Mouse (Mus musculus) intestine, embryonic 15.5 days (tissue): Measurements from ENCODE around the gene Ociad2. TPM values are rescaled to one million over a fixed set of nuclear protein-coding genes. Genes with fewer than 3 reads are reported as not detected.
A peak's percentile ranks its signal among the peaks of the same experiment; 100 is the strongest.

Experiments used
- ATAC-seq: fragments of 200-750 bp; cut with Nextera tagmentation; 2 replicates; pipeline ENCODE4 v1.8.0; 2017; ENCODE audit warnings: moderate TSS enrichment, moderate library complexity
- H3K27ac ChIP-seq: fragments of 300-500 bp; sonication (generic); 2 replicates; pipeline ENCODE4 v1.5.1; 2015; ENCODE audit warnings: mild to moderate bottlenecking, inconsistent platforms
- H3K27me3 ChIP-seq: fragments of 300-500 bp; sonication (generic); replicated peaks from 2 replicates; pipeline ENCODE4 v1.6.1; 2015; ENCODE audit warnings: inconsistent platforms
- H3K36me3 ChIP-seq: fragments of 300-500 bp; sonication (generic); 2 replicates; pipeline ENCODE4 v1.6.1; 2015; ENCODE audit warnings: inconsistent platforms
- H3K4me1 ChIP-seq: fragments of 300-500 bp; sonication (generic); replicated peaks from 2 replicates; pipeline ENCODE4 v1.6.1; 2015; ENCODE audit warnings: inconsistent platforms
- H3K4me2 ChIP-seq: fragments of 300-500 bp; sonication (generic); replicated peaks from 2 replicates; pipeline ENCODE4 v1.6.1; 2015; ENCODE audit warnings: mild to moderate bottlenecking, inconsistent platforms
- H3K4me3 ChIP-seq: fragments of 300-500 bp; sonication (generic); replicated peaks from 2 replicates; pipeline ENCODE4 v1.5.1; 2015; ENCODE audit warnings: inconsistent platforms
- H3K9ac ChIP-seq: fragments of 300-500 bp; sonication (generic); 2 replicates; pipeline ENCODE4 v1.6.1; 2015; ENCODE audit warnings: inconsistent platforms
- H3K9me3 ChIP-seq: fragments of 300-500 bp; sonication (generic); 2 replicates; pipeline ENCODE4 v1.6.1; 2016; ENCODE audit warnings: inconsistent platforms
- WGBS: fragments of 180-500 bp; shearing (Covaris S2); methylation state at CpG from one replicate; pipeline ENCODE4 v1.1.7; 2015; 5-methylcytosine and 5-hydroxymethylcytosine counted together
- polyA plus RNA-seq: library from polyadenylated mRNA; unstranded; fragments of >200 nt; fragmentation: Nextera tagmentation; extraction: Ambion mirVana; gene quantifications from 2 replicates; pipeline ENCODE4 v1.2.1, GENCODE M21; 2015

Ociad2 gene
- polyA plus RNA-seq, 1 experiment from 2014 or later: 216 TPM

GRCm38 (mm10) chr5:73368845-73369447 is 28.1 kb upstream of the Ociad2 start:
- peak overlapping the region; percentile 45 for H3K27ac ChIP-seq
- WGBS: 72% methylated on average over 10 of the region's 10 CpGs
- ATAC-seq: peak; percentile 50

GRCm38 (mm10) chr5:73367906-73368305 is 27.1 kb upstream of the Ociad2 start:
- H3K27me3 ChIP-seq: no peaks in the 10 kb centered on the region
- no peak overlapping the region for H3K9ac ChIP-seq
- H3K36me3 ChIP-seq: no peaks in the 10 kb centered on the region
- no peak for ATAC-seq
- no peak overlapping the region for H3K27ac ChIP-seq
- WGBS: 78% methylated on average over 4 of the region's 4 CpGs
- no peak overlapping the region for H3K4me2 ChIP-seq
- no peaks in the 10 kb centered on the region for H3K9me3 ChIP-seq
- no peak overlapping the region for H3K4me3 ChIP-seq
- H3K4me1 ChIP-seq: no peaks in the 10 kb centered on the region

More at GRCm38 (mm10) chr5:73368845-73369447, 28.1 kb upstream of the Ociad2 start:
- Histone ChIP-seq H3K27me3 (no peaks in the 10 kb centered on the region), H3K4me1 (no peaks in the 10 kb centered on the region), H3K9ac (no peak overlapping the region), H3K4me3 (no peak overlapping the region), H3K4me2 (no peak overlapping the region), H3K36me3 (no peaks in the 10 kb centered on the region), H3K9me3 (no peaks in the 10 kb centered on the region)

GRCm38 (mm10) chr5:73364107-73364864 is 23.5 kb upstream of the Ociad2 start:
- no peaks in the 10 kb centered on the region for H3K36me3 ChIP-seq
- H3K4me3 ChIP-seq: no peak overlapping the region
- peaks cover 7% of the 10 kb centered on the region for H3K4me1 ChIP-seq
- no peak overlapping the region for H3K4me2 ChIP-seq
- H3K27ac ChIP-seq: no peak overlapping the region
- H3K27me3 ChIP-seq: no peaks in the 10 kb centered on the region
- ATAC-seq: peak; percentile 62
- H3K9ac ChIP-seq: no peak overlapping the region
- no peaks in the 10 kb centered on the region for H3K9me3 ChIP-seq
- 88% methylated on average over 2 of the region's 2 CpGs for WGBS

- Histone ChIP-seq H3K27me3 (no peaks in the 10 kb centered on the region), H3K9ac (no peak overlapping the region), H3K36me3 (no peaks in the 10 kb centered on the region), H3K4me3 (no peak overlapping the region), H3K27ac (no peak overlapping the region), H3K9me3 (no peaks in the 10 kb centered on the region), H3K4me2 (no peak overlapping the region), H3K4me1 (peaks cover 10% of the 10 kb centered on the region)
- no peak for ATAC-seq
- 67% methylated on average over 5 of the region's 5 CpGs for WGBS
These were observed 22.0 kb upstream of the Ociad2 start for GRCm38 (mm10) chr5:73362791-73363190.

GRCm38 (mm10) chr5:73362338-73362737 is 21.5 kb upstream of the Ociad2 start:
- Histone ChIP-seq H3K27me3 (no peaks in the 10 kb centered on the region), H3K4me3 (no peak overlapping the region), H3K4me2 (no peak overlapping the region), H3K9ac (no peak overlapping the region), H3K36me3 (no peaks in the 10 kb centered on the region), H3K4me1 (peaks cover 10% of the 10 kb centered on the region), H3K27ac (no peak overlapping the region), H3K9me3 (no peaks in the 10 kb centered on the region)
- no peak for ATAC-seq
- 83% methylated on average over 7 of the region's 7 CpGs for WGBS

GRCm38 (mm10) chr5:73360240-73360639 is 19.4 kb upstream of the Ociad2 start:
- no peak overlapping the region for H3K9ac ChIP-seq
- WGBS: 28% methylated on average over 12 of the region's 12 CpGs
- peaks cover 10% of the 10 kb centered on the region for H3K4me1 ChIP-seq
- H3K9me3 ChIP-seq: no peaks in the 10 kb centered on the region
- no peaks in the 10 kb centered on the region for H3K27me3 ChIP-seq
- ATAC-seq: no peak
- H3K4me3 ChIP-seq: no peak overlapping the region
- H3K36me3 ChIP-seq: no peaks in the 10 kb centered on the region
- no peak overlapping the region for H3K27ac ChIP-seq
- H3K4me2 ChIP-seq: peak overlapping the region; percentile 51

- ATAC-seq: peak; percentile 44
- no peaks in the 10 kb centered on the region for H3K27me3 ChIP-seq
- H3K9me3 ChIP-seq: no peaks in the 10 kb centered on the region
- peaks cover 10% of the 10 kb centered on the region for H3K4me1 ChIP-seq
- no peaks in the 10 kb centered on the region for H3K36me3 ChIP-seq
- WGBS: 34% methylated on average over 12 of the region's 12 CpGs
- peak overlapping the region; percentile 51 for H3K4me2 ChIP-seq
- no peak overlapping the region for H3K4me3 ChIP-seq
- H3K27ac ChIP-seq: peak overlapping the region; percentile 75
- H3K9ac ChIP-seq: no peak overlapping the region
These were observed 18.9 kb upstream of the Ociad2 start for GRCm38 (mm10) chr5:73359752-73360141.

- Histone ChIP-seq H3K27me3 (no peaks in the 10 kb centered on the region), H3K27ac (peak overlapping the region; percentile 75), H3K4me2 (peak overlapping the region; percentile 51), H3K4me3 (no peak overlapping the region), H3K9ac (no peak overlapping the region), H3K9me3 (no peaks in the 10 kb centered on the region), H3K36me3 (no peaks in the 10 kb centered on the region), H3K4me1 (peaks cover 15% of the 10 kb centered on the region)
- 59% methylated on average over 6 of the region's 6 CpGs for WGBS
- peak; percentile 41 for ATAC-seq
These were observed 18.4 kb upstream of the Ociad2 start for GRCm38 (mm10) chr5:73359134-73359751.

GRCm38 (mm10) chr5:73355393-73355792 is 14.6 kb upstream of the Ociad2 start:
- Histone ChIP-seq H3K9ac (no peak overlapping the region), H3K36me3 (no peaks in the 10 kb centered on the region), H3K9me3 (no peaks in the 10 kb centered on the region), H3K4me3 (no peak overlapping the region), H3K4me2 (no peak overlapping the region), H3K27me3 (no peaks in the 10 kb centered on the region), H3K27ac (peak overlapping the region; percentile 74; the same call in 1 of the 2 replicates), H3K4me1 (peaks cover 24% of the 10 kb centered on the region)
- WGBS: 47% methylated on average over 5 of the region's 5 CpGs
- peak; percentile 82 for ATAC-seq

- Histone ChIP-seq H3K36me3 (no peaks in the 10 kb centered on the region), H3K9me3 (no peaks in the 10 kb centered on the region), H3K9ac (no peak overlapping the region), H3K27me3 (no peaks in the 10 kb centered on the region), H3K27ac (peak overlapping the region; percentile 74; the same call in 1 of the 2 replicates), H3K4me2 (no peak overlapping the region), H3K4me1 (peaks cover 14% of the 10 kb centered on the region), H3K4me3 (no peak overlapping the region)
- no peak for ATAC-seq
- WGBS: 36% methylated on average over 3 of the region's 3 CpGs
These were observed 13.2 kb upstream of the Ociad2 start for GRCm38 (mm10) chr5:73353978-73354377.

GRCm38 (mm10) chr5:73353519-73353918 is 12.7 kb upstream of the Ociad2 start:
- no peak overlapping the region for H3K4me3 ChIP-seq
- H3K36me3 ChIP-seq: no peaks in the 10 kb centered on the region
- H3K4me2 ChIP-seq: no peak overlapping the region
- peaks cover 16% of the 10 kb centered on the region for H3K4me1 ChIP-seq
- WGBS: 28% methylated on average over 7 of the region's 7 CpGs
- peak; percentile 21 for ATAC-seq
- H3K9me3 ChIP-seq: no peaks in the 10 kb centered on the region
- no peaks in the 10 kb centered on the region for H3K27me3 ChIP-seq
- no peak overlapping the region for H3K9ac ChIP-seq
- peak overlapping the region; percentile 74 for H3K27ac ChIP-seq

GRCm38 (mm10) chr5:73351796-73352195 is 11.0 kb upstream of the Ociad2 start:
- H3K4me1 ChIP-seq: peaks cover 17% of the 10 kb centered on the region
- H3K27ac ChIP-seq: peak overlapping the region; percentile 44; the same call in 1 of the 2 replicates
- no peak overlapping the region for H3K4me3 ChIP-seq
- no peak overlapping the region for H3K4me2 ChIP-seq
- no peaks in the 10 kb centered on the region for H3K36me3 ChIP-seq
- H3K27me3 ChIP-seq: no peaks in the 10 kb centered on the region
- WGBS: 75% methylated on average over 1 of the region's 1 CpGs
- peak; percentile 18; the same call in 1 of the 2 replicates for ATAC-seq
- H3K9ac ChIP-seq: no peak overlapping the region
- no peaks in the 10 kb centered on the region for H3K9me3 ChIP-seq
